Mouse (Mus musculus) kidney, postnatal 36 days (tissue): ENCODE measurements at regions not wholly inside any gene's neighbourhood (a gene's known extent, or its start where the extent isn't known, plus 50 kb on each side); places are given as distances from the start of the nearest gene placed in this dataset.
"Not testable (repeated sequence)": the region's sequence is repeated elsewhere in the genome, so short reads cannot be mapped to it uniquely, and the experiment has no call there.

Experiments
- DNase-seq, 2 experiments: peaks; one replicate each; pipeline ENCODE4 v3.0.0; 2021 to 2022; ENCODE audit warnings: mixed read lengths in 2 of 2

DNA sequence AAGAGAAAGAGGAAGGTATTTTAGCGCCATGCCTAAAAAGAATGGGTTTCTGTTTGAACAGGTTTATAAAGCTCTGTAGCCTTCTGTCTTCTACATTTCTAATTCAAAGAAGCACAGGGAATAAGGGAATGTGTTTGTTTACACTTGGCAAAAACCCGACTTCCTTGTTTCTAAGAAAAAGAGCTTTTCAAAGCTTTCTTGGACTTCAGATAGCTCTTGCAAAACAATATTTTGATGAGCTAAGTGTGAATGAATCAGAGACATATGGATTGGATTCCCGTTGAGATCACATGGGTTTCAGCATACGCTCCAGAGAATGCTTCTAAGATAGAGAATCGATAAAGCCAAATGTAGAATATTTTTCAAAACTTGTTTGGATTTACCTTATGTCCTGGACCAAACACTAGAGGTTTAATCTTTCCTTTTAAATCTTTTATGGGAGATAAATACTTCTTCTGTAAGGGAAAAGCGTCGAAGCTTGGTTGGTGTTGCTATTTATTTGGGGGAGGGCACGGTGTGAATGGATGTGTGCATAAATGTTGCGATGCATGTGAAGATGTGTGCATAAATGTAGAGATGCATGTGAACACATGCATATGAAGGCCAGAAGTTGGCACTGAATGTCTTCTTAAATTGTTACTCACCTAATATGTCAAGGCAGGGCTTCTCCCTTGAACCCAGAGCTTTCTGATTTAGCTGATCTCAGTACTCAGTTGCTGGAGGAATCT, 576.4 kb downstream of the Nyap2 start:
- no peak for DNase-seq

DNA sequence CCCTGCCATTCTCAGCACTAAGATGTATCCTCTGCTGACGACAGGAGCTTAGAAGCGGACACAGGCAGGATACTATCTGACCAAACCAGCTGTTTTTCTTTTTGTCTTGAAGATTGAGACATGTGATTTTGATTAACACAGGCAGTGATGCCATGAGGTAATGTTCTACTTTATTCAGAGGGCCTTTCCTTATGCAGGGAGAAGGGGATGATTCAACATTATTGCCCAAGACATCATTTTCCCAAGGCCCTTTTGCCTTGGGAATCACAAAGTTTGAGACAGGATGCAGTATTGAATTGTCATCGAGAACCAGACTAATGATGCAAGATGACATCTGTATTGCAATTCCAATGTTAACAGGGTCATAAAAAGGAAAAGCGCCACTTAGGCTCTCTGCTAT, 571.7 kb upstream of the Gm9747 start:
- no peak for DNase-seq

DNA sequence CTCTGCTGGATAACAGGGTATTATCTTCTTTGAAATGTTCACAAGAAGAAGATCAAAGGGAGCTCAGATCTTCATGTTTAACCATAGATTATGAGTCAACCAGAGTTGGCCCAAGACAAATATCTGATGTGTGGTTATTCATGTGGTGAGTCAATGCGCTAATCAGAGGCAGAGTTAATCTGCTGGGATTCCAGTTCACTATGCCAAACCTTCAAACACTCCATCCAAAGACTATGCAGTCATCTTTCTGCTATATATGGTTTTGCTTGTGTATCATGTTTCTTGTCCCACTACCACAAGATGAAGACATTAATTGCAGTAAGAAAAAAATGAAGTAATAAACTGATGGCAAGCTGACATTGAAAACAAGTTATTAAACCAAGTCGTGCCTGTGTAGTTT, 561.8 kb upstream of the Gm9747 start:
- DNase-seq: no peak

DNA sequence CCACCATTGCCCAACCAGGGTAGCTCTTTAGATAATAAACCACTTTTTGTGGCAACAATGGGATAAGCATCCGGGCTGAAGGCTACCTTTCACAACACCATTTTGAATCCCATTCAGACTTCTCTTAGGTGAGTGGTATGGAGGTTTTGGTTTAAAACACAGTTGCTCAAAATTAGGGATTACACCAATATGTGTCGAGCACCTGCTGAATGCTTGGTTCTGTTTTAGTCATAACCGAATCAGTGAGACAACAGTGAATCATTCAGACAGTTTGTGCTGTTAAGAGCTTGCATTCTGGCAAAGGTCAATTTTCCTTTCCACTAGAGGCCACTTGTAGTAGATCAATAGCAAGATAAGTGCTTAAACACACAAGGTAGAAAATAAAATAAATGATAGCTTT, 561.2 kb upstream of the Gm9747 start:
- no peak for DNase-seq

DNA sequence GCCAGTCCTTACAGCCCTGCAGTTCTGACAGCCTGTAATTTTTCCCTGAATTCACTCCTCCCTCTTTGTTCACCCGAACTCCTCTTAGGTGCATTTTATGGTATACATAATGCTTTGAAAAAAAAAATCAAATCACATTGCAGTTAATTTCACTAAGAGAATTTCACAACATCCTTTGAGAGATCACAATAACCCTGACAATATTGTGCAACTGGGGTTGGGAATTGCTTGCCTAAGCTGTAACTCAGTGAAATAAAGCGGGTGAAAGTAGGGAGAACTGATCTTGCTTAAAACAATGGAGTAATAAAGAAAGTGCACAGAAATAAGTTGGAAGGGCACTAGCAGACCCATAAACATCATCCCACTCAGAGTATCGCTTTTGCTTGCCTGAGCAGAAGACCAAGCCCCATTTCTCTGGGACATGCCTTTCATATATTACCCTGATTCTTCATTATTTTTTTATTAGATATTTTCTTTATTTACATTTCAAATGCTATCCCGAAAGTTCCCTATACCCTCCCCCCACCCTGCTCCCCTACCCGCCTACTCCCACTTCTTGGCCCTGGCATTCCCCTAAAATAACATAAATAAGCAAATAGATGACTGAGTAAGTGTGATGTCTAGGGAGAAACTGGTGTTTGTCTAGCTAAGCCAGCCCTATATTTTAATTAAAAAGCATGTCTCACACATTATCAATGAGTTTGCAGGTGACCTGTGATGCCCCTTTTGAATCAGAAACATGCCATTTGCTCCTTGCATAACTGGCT, 557.2 kb upstream of the Gm9747 start:
- no peak for DNase-seq

DNA sequence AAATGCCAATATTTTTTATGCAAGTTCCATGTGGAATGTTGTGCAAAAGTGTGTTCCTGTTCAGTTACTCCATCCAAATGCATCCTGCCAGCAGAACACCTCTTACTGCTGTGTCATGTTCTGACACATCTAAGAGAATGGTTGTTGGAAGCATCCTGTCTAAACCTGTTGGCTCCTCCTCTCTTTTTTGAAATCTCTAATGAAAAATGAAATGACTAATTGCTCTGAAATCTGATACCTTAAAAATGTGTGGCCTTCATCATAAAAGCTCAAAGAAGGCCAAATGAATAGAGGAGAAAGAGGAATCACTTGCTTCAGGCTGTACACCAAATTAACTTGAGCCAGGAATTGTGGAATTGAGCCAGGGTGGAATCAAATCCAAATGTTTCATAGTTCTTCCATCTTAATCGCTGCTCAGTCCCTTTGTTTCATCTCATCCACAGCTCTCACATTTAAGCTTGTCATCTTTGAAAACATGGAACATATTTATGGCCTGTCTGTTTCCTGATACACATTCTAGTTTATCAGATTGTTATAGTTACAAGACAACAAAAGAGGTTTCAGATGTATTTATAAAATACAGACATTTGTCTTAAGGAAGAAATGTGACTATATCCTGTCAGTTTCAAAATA, 555.0 kb upstream of the Gm9747 start:
- no peak for DNase-seq

DNA sequence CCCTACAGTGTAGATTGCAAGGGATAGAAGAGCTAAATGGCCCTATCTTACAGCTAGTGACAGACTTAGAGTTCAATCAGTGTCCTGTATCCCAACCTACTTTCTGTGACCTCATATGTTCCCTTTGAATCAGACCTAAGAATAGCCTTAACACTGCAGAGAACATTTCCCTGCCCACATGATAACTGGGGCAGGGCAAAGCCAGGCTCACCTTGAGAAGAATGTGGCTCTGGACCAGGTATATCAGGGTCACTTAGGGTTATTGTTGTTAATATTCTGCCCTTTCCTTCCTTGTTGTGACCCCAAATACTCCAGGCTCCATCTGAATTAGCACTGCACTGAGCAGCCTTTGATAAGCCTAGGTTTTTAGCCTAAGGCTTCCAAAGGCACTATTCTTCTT, 536.8 kb upstream of the Gm9747 start:
- peak in 1 of 2 experiments; percentile 4 for DNase-seq

DNA sequence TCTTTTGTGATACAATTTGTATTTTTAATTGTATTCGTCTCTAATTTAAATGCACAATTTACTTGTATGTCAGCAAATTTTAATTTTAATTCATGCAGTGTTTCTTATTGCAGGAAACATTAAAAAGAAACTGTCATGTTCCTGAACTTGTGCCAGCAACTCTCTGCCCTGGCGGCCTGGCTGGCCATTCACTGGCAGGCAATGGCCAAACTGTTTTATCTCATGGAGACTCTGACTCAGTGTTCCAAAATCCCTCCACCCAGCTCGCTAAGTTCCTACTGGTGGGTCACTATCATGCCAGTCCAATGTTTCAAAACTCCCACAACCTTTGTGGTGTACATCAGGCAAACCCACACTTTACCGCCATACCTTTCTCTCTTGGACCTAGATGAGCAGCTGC, 523.7 kb upstream of the Gm9747 start:
- no peak for DNase-seq

DNA sequence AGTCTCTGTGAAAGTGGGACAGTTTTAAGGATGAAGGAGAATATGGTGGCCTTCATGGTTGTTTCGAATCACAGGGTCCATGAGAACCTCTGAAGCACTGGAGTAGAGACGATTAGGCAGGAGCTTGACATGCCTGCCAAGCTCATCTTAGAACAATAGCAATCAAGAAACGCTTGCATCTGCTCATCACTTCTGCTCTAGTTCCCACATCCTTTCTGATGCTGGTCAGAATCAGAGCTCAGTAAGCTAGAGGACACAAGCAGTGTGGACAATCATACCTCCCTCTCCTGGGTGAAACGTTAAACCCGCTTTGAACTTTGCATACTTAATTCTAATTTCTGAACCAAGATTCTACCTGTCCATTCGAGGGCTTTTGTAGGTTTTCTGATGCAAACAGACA, 515.8 kb upstream of the Gm9747 start:
- no peak for DNase-seq

DNA sequence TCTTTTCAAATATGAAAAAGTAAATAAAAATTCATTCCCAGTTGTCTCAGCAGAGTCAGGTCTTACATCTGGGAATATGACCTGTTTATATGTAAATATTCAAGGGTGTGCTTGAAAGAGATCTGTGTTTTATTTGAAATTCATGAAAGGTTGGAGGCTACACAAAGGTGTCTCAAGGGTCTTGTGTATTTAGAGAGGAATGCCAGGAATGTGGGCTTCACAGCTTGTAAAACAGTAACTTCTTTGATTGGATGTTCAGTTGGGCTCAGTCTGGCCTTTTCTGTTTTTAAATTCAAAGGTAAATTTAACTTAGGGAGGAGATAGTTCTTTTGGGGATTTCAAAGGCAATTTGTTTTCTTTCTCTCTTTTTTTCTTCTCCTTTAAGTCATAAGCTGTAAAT, 514.7 kb upstream of the Gm9747 start:
- no peak for DNase-seq

DNA sequence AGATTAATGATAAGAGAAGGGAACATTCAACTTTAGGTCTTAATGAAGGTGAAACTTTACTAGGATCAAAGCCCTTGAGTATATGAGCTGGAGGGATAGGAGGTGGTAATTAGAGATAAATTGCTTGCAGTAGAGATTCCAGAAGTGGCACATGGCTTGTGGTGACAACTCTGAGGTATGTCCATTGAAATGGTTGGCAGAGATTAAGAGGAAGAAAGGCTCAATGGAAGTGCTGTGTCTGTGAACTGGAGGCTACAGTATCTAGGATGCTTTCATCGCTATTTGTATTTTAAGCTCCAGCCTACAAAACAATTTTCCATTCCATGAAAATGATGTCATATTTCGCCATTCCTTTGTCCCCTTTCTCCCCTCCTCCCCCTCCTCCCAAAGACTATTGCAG, 508.1 kb upstream of the Gm9747 start:
- DNase-seq: no peak

DNA sequence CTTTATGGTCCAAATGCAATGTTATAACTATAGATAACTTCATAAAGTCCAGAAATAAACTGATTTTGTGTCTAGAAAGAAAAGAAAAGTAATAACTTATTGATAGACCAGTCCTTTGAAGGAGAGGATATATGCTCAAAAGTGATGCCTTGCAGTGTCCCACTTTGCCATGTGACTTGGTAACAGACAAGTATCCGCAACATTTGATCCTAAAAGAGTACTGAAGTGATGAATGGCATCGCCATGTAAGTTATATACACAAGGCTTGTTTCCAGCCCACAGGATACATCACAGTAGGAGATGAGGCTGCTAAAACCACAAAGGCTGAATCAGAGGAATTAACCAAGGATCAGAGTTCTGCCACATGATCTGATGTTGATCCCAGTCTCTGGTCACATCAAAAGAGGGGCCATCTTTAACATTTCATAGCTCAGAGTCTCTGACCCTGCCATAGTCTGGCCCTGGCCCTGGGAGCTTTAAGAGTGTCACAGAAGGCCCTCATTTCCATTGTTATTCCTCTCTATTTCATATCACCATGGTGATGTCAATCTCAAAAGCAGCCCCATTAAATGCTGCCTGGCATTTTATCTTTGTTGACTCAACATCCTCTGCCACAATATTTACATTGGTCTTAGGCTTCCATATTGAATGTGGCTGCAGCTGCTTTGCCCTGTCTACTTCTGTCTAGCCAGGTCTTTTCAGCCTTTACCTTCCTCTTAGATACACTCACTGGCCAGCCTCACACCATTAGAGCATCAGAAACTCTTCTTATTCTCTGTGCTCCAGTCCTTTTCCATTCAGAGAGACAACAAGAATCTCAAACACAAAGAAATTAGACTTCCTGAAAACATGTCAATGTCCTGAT, 506.4 kb upstream of the Gm9747 start:
- DNase-seq: no peak

DNA sequence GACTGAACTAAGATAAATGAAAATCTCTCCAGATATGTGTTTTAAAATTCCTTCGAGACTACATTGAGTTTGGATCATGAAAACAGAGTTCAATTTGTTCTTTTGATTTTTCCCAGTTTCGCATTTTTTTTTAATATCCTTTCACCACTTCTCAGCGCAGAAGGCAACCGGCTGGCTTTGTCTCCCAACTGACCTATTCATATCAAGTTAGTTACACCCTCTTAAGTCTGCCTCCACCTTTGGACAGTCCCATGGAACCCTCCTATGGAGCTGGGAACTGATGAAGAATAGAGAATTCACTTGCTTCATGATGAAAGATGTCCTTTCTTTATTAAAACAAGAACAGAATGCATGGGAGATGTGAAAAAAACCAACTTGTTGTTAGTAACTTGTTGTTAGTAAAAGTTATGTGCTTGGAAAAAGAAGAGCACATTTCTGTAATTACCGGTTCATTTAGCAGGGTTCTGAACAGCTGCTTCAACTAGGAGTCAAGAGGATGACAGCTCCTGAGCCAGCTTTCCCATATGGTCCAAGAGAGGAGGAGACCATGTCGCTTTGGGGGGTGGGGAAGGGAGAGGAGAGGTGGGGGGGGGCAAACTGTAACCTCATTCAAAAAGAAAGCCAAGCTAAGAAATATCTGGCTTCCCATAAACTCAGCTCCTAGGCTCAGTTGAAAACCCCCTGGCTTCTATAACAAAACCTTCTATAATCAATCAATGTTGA, 495.6 kb upstream of the Gm9747 start:
- no peak for DNase-seq

DNA sequence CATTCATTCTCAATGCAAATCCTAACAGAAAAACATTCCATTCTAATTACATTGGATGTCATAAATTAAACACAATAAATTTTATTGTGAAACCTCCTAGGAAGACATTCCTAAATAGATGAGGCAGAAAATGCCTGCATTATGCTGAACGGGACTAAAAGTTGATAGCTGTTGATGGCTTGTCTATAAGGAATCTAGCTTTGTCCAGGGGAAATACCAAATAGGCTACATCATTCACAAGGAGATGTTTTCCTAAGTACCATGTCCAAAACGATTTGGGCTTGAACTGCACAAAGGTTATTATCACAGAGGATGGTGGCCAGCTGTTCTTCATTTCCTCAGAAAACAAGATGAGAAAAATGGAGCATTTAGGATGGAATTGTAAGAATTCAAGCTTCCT, 494.5 kb upstream of the Gm9747 start:
- no peak for DNase-seq

DNA sequence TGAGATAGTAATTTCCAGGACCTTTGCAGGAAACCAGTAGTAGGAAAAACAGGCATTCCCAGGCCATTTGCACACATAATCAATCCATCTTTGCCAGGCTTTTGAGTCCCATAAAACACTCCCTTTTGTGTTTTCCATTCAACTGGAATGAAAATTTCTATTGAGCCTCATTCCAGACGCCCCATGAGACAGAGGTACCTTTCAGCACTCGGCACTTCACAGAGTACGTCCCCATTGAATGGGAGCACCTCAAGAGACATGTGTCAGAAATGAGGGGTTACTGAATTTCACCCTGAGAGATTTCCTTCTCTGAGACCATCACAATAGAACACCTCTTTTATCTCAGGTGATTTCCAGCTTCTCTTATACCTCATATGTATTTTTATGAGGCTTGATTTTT, 493.5 kb upstream of the Gm9747 start:
- no peak for DNase-seq

DNA sequence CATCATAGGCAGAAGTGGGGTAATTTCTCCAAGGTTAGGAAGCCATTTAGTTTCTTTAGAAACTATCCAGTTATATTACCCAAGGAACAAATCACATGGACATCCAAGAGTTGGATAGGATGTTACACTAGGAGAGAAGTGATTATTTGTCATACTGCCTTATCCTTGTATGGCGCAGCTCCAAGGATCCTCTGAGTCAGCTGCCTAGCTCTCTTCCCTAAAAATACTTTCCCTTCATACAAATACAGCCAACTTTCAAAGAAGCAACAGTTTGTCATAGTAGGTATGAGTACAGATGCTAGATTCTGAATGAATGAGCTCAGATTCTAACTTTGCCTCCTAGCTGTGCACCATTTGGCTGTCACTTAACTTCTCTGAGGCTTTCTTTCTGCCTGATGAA, 492.9 kb upstream of the Gm9747 start:
- no peak for DNase-seq

DNA sequence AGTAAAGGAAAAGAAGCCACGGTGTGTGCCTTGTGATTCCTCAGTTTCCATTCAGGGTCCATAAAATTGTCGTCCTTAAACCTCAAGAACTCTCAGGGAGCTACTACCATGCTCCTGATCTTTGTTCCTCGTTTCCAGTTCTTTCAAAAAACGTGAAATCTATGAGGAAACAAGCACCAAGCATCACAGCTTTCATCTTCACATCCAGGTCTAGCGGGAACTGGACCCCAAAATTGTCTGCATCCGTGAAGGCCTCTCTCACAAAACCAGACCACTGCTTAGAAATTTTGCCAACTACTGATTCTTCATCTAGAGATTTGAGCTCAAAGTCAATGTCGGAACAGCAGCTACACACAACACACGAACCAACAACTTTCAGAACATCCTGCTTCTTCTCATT, 491.0 kb upstream of the Gm9747 start:
- DNase-seq: not testable (repeated sequence)

DNA sequence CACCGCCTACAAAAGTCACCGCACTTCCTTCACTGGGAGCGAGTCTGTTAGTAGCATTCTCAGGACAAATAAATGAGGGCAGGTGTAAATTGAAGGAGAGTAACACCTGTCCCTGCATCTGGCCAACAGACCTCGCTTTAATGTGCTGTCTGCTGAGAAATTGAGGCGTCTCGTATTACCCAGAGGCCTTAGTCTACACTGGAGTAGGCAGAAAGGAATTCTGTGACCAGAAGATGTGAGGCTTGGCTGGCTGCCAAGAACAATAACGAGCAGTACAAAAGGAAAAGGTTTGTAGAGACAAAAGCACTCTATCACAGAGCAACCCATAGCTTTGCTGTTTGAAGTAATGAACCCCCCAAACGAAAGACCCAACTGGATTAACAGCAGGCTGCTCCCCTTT, 488.4 kb upstream of the Gm9747 start:
- DNase-seq: peak; percentile 63 to 78

DNA sequence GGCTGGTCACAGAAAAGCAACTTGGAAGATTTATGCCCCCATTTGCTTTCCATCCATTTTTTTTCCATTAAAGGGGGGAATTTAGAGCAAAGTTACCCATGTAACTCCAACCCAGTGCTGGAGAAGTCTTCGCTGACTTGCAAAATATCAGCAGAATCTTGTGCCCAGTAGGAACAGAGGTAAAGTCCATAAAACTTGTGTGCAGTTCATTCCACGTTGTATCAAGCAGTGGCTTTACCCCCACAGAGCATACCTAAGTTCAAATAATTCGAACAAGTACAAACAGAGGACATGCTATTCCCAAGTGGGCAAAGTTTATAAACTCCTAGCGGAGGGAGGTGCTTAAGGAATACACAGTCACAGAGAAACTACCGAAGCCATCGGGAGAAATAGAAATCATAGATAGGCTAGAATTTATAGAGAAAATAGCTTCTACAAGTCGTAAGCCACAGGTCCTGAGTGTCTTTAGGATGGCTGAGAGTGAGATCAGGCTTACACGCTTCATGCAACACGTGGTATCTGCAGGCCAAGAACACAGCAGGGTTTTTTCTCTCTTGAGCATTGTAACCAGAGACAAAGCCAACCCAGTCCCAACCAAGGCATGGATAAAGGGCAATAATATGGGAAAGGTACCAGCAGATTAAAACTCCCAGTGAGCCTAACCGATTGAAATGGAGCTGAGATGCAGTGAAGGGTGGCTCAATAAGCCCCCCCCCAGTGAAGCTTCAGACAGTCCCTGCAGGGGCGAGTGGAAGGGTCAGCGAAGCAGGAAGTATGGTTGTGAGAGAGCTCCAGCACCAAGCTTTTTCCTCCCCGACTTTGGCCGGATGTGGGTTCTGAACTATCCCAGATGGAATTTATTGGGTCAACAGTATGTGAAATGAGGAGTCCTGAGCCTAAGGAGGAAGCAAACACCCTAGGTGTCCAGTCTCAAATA, 487.6 kb upstream of the Gm9747 start:
- DNase-seq: peak; percentile 29 to 70

DNA sequence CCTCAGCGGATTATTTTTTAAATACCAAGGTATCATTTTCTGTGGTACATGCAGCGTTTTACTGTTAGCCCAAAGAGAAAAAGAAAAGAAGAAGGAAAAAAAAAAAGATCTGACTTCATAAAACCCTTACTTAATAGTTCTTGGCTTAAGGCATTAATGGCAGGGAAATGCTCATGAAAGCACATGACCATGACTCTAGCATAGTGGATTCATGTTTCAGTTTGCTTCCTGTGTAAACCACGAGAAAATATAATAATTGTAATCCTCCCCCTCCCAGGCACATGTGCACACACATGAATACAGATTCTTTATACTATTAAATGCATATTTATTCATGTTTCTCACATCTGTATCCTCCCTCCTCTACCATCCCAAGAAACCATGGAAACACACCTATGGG, 486.9 kb upstream of the Gm9747 start:
- DNase-seq: no peak

DNA sequence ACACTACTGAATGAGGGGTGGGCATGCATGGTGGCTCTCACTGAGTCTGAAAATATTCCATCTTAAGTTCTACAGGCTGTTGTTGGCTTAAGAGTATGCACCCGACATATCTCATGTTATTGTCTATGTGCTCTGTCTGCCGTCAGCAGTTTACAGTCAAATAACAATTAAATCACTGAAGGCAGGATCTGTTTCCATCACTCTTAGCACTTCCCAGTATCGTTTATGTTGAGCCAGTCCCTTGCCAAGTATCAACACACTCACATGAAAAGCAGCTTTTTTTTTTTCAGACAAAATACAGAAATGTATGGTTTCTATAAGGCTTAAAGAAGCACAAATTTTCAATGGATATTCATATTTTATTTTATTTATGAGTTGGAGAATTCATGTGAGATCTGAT, 485.9 kb upstream of the Gm9747 start:
- DNase-seq: no peak
